Comparison of ENCODE assay signal across 8 mouse cellular contexts in genomic region chr4:136602568-136602967, GRCm38 (mm10). TPM values are rescaled to one million over a fixed set of nuclear protein-coding genes. Genes with fewer than 3 reads are reported as not detected.
DNase-seq lines count a peak whose midpoint lies in the region; ATAC-seq and TF ChIP-seq lines count a peak whose summit lies in the region.

TSS of gene Kdm1a (minus strand) at chr4:136602723.

- H3K36me3 ChIP-seq in hindbrain, embryonic 13.5 days: no peaks in the 10 kb centered on the region

- no peaks in the 10 kb centered on the region for H3K9me3 ChIP-seq in hindbrain, embryonic 13.5 days

- WGBS in hindbrain, embryonic 13.5 days: under 1% methylated on average over 45 of the region's 45 CpGs

- peak; percentile 57 for DNase-seq in Patski (ENCODE audit: low read depth, low spot score)
- DNase-seq in cerebellum, postnatal 14 days: peak; percentile 98 to 99
- DNase-seq in frontal cortex, postnatal 14 days (ENCODE audit: low spot score in 2 of 2): peak; percentile 87 to 92
- DNase-seq in layer of hippocampus, postnatal 25 days (ENCODE audit: extremely low spot score in 1 of 2, low spot score in 1 of 2): peak; percentile 95 to 99
- DNase-seq in lung, postnatal 25 days (ENCODE audit: low spot score): peak; percentile 95
- peak; percentile 96 for DNase-seq in retina, embryonic 14.5 days (ENCODE audit: low spot score)
- peak; percentile 99 for DNase-seq in thymus, postnatal 4 days

- H3K27me3 ChIP-seq in Patski: no peaks in the 10 kb centered on the region
- no peaks in the 10 kb centered on the region for H3K27me3 ChIP-seq in hindbrain, embryonic 13.5 days

- peak; percentile 99 for TF ChIP-seq CTCF in Patski (IDR thresholded peaks at IDR 0.05)

- peak within 1 kb of the TSS; percentile 99 for H3K9ac ChIP-seq in hindbrain, embryonic 13.5 days

- POLR2A ChIA-PET in Patski (lab: Charles Lee): interaction anchor here (0.5 kb wide), 1 partner anchor 80 kb away, joined by 5 read pairs; no protein-coding TSS in a partner anchor

- peaks cover 23% of the 10 kb centered on the region for H3K4me1 ChIP-seq in hindbrain, embryonic 13.5 days (replicated peaks)

- H3K4me3 ChIP-seq in hindbrain, embryonic 13.5 days: peak within 1 kb of the TSS; percentile 97

- H3K4me2 ChIP-seq in hindbrain, embryonic 13.5 days: peak within 1 kb of the TSS; percentile 76

- in situ Hi-C loops in Patski (cut with MboI; ENCODE audit: low pct_unique_long_range_greater_than_20kb): no loop called here

- H3K27ac ChIP-seq in hindbrain, embryonic 13.5 days: peak within 1 kb of the TSS; percentile 99

- CTCF ChIA-PET in Patski (lab: Charles Lee): no interaction called here

- peak; percentile 51 for ATAC-seq in Patski
- ATAC-seq in hindbrain, embryonic 13.5 days (ENCODE audit: low FRiP score): peak; percentile 83

RNA-seq across cellular contexts. Expression of gene Kdm1a, which starts in this region (rescaled TPM):
- polyA plus RNA-seq in Patski (2021): 66.9 TPM
- 80.7 and 80.8 TPM in 2 replicates for polyA plus RNA-seq in hindbrain, embryonic 13.5 days (2015; fragmentation: Nextera tagmentation; extraction: Ambion mirVana)
- 100 to 1,000 TPM in 1 of 2 experiments, 10 to 100 TPM in 1; 97.1 to 109 TPM for total RNA-seq in layer of hippocampus, postnatal 25 days (2021)

Comparison
In these comparisons a context has a peak if more than half of its experiments do, and no peak if none do; other contexts are left out.
1. Peak in every context shown above with its lines: DNase-seq, ATAC-seq, H3K4me3 ChIP-seq and H3K27ac ChIP-seq.